Mouse (Mus musculus): ENCODE data around the gene Olfr478.
"Not testable (repeated sequence)": the region's sequence is repeated elsewhere in the genome, so short reads cannot be mapped to it uniquely, and the experiment has no call there.

Olfr478 gene

GRCm38 (mm10) chr7:108033889-108034288 is at the start of gene Olfr478:
Olfr478 (minus strand) TSS chr7:108033989.
- no peak for DNase-seq

- DNase-seq, result no peak
These were observed 45.8 kb upstream of the Olfr478 start, which contains the start of gene Olfr481 for GRCm38 (mm10) chr7:108079555-108079954. Olfr481 (plus strand) TSS chr7:108079855.

- DNase-seq, result no peak
These were observed 33.5 kb upstream of the Olfr478 start, which contains the start of gene Olfr480 for GRCm38 (mm10) chr7:108067246-108067645. Olfr480 (minus strand) TSS chr7:108067346.

- no peak for DNase-seq
These were observed 16.6 kb upstream of the Olfr478 start, which contains the start of gene Olfr479 for GRCm38 (mm10) chr7:108050393-108050792. Olfr479 (plus strand) TSS chr7:108050693.

GRCm38 (mm10) chr7:108014256-108014655 is 19.5 kb downstream of the Olfr478 start:
- DNase-seq, result not testable (repeated sequence)

- no peak for DNase-seq
These were observed 47.4 kb downstream of the Olfr478 start, which contains the start of gene Olfr477 for GRCm38 (mm10) chr7:107986393-107986792. Olfr477 (plus strand) TSS chr7:107986693.

All from lung, postnatal 10 days (tissue).